Mouse (Mus musculus) T-helper 1 cell (primary cell): ENCODE results near the gene AC161166.1.
"Not testable (repeated sequence)": the region's sequence is repeated elsewhere in the genome, so short reads cannot be mapped to it uniquely, and the experiment has no call there.

ENCODE experiments used
- in situ Hi-C: fragments of 300-600 bp; cut with MboI, MseI; formaldehyde crosslinking; loops from one replicate; pipeline ENCODE4 v1.15.1; 2025; ENCODE audit warnings: high pct_unique_total_duplicates

Gene AC161166.1

DNA sequence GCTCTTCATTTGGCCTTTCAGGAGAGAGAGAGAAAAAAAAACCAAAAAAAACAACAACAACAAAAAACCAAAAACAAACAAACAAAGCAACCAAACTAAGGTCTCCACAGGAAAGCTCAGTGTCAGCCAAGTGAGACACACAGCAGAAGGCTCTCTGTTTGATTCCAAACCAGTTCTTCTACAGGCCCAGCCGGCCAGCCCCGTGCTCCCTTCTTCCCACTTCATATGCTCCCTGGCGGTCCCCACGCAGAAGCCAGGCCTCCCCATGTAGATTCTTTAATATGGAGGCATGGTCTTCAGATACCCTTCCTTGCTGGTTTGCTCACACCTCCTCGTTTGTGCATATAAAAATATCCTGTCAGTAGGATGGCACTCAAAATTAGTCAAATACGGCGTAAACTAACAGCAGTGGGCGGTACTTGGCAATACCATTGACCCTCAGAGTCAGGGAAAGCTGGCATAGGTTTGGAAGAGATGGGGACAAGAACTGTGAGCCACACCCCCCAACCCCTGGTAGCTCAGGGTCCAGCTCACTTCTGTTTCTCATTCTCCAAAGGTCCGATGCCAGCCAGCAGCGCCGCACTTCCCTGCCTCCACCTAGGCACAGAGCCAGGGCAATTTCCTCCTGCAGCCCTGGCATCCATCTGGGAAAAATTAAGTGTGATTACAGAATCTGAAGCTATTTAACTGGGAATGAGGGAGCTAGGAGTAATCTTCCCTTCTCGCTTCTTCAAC is 13.6 kb upstream of the AC161166.1 start:
- in situ Hi-C loops: no loop called here

DNA sequence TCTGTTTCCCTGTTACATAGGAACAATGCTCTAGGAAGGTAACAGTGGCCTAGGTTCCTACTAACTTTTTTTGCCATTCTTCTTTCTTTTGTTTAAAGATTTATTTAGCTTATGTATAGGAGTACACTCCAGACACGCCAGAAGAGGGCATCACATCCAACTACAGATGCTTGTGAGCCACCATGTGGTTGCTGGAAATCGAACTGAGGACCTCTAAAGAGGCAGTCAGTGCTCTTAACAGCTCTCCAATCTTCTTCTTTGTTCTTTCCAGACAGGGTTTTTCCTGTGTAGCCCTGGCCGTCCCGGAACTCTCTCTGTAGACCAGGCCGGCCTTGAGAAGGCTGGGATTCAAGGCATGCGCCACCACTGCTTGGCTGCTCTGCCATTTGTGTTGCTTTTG is 12.7 kb upstream of the AC161166.1 start:
- in situ Hi-C loops: no loop called here

DNA sequence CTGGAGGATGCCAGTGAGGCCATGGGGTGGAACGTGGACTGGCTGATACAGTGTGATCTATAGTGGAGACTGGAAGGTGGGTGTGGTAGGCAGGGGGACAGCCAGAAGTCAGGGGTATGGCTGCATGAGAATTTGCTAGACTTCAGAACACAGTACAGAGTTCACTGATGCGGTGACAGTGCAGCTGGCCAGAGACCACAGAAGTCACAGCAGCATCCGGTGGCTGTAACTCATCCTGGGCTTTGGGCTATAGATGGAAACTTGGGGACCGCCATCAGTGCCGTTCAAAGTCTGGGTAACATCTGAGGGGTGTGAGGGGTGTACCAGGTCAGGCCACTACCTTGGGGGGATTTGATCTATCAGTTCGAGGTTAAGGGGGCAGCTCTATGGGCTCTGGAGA is 11.5 kb upstream of the AC161166.1 start:
- in situ Hi-C loops: no loop called here

DNA sequence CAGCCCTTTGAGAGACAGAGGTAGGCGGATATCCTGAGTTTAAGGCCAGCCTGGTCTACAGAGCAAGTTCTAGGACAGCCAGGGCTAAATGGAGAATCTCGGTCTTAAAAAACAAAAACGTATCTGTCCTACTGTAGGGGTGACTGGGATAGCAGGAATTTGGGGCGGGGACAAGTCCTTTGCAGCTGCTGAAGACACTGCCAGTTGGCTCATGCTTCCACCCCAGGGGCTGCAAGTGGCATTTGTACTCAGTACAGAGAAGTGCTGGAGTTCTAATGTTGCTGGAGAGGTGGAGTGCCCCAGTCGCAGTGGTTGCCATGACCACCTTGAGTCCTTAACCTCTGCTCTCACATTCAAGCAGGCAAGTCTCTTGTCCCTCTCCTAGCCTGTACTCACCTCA is 10.6 kb upstream of the AC161166.1 start:
- in situ Hi-C loops: no loop called here

DNA sequence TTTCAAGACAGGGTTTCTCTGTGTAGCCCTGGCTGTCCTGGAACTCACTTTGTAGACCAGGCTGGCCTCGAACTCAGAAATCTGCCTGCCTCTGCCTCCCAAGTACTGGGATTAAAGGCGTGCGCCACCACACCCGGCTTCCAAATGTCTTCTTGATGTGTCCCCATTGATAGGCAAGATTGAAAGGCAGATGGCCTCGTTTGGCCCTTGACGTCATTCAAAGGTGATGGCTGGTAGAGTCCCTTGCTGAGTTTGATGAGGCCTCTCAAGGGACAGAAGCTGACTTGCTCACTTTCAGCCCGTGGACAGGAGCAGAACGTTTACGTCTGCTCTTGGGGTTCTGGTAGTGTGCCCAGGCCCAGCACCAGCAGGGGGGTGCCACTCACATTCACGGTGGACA is 7.8 kb upstream of the AC161166.1 start:
- in situ Hi-C loops: not testable (repeated sequence)

DNA sequence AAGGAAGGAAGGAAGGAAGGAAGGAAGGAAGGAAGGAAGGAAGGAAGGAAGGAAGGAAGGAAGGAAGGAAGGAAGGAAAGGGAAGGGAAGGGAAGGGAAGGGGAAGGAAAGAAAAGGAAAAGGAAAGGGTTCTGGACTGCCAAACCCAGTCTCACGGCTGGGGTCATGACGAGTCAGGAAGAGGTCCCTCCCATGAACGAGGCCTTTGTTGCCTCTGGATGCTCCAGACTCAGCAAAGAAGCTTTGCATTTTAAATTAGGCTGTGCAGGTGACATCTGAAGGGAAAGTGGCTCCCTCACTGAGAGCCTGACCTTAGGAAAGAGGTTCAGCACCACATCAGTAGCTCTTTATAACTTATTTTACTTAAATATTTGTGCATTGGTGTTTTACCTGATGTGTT is 6.9 kb upstream of the AC161166.1 start:
- in situ Hi-C loops: no loop called here

DNA sequence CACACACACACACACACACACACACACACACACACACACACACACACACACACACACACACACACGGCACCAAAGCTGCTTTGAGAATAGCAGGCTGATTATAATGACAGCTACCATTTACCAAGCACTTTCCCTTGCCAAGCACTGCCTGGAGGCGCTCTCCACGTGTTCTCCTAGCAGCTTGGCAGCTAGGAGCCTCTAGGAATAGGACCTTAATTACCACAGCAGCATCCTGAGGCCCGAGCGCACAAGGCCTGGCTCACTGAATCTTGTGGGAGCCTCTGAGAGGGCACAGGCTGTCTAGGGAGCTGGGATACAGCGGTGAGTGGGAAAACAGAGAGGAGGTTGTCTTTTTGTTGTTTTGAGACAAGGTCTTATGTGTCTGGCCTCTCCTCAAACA is 5.4 kb upstream of the AC161166.1 start:
- in situ Hi-C loops: no loop called here

DNA sequence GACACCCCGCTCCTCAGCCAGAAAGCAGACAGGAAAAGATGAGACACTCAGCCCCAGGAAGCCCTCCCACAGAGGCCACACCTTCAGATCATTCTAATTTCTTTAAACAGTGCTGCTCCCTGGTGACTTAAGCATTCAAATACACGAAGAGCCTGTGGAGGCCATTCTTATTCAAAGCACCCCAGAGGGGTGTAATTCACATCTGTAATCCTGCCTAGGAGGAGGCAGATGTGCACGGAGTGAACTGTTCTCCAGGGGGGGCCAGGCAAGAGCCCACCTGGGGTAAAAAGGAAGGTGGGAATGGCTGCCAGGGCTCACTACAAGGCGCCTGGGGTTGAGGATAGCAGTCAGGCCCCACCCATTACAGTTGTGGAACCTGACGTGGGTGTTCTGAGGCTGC is 4.8 kb upstream of the AC161166.1 start:
- in situ Hi-C loops: no loop called here

DNA sequence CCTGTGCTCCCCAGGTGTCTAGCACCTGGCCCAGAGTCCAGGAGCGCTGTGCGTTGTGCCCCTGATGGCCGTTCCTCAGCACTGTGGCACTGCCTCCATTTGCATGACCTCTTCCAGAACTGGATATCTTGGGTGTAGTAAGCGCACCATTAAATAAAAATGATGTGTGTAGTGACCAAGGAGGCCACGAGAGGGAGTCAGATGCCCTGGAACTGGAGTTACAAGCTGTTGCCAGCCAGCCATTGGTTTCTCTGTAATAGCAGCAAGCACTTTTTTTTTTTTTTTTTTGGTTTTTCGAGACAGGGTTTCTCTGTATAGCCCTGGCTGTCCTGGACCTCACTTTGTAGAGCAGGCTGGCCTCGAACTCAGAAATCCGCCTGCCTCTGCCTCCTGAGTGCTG is 4.1 kb upstream of the AC161166.1 start:
- in situ Hi-C loops: not testable (repeated sequence)

DNA sequence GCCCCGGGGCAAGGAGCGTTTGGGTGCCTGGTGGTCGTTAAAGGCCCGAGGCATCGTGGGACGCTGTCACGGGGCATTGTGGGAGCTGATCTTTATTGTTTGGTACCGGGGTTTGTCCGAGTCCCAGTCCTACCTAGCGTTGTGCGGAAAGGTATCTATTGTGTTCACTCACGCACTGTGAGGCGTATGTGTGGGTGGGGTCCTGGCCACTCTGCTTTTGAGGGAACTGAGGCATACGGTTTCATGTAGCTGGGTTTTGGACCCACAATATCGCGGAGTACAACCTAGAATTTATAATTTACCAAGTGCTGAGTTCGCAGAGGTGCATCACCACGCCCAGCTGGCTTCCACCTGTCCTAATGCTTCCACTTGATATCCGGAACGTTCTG is 4.5 kb downstream of the AC161166.1 start:
- in situ Hi-C loops: no loop called here

DNA sequence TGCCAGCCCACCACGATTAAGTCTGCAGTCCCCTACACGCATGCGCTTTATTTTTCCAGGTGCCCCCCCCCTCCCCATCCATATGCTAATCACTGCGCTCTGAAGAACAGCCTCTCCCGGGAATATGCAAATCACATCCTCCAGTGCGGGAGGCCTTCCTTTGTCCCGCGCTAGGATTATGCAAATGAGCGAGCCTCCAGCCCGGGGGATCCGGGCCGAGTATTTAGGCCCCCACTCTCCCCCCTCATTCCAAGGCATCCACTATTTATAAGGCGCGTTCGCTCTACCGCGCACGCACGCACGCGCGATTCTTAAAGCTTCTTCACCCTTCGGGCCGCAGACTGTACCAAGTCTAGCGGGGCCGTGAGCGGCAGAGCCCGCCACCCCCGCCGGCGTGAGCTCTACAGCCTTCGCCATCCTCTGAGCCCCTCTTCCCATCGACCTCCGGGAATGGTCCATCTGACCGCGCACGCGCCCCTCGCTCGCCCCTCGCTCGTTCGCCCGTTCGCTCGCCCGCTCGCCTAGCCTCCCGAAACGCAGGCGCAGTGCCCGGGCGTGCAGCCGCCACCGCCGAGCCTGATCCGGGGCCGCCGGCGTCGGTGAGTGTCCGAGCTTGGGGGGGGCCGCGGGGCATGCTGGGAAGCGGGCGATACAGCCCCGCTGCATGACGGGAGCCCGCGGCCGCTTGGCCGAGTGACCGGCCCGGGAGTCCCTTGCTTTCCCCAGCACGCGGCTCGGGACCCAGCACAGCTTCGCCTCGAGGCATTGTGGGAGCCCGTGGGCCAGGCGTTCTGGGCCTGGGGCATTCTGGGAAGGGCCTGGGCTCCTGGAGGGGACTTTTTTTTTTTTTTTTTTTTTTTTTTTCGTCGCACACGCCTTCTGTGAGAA is 5.2 kb downstream of the AC161166.1 start, which contains the start of gene Zfp428:
TSS of gene Zfp428 (plus strand) at position 169 of the 888 bp plus-strand sequence.
- in situ Hi-C loops: no loop called here

DNA sequence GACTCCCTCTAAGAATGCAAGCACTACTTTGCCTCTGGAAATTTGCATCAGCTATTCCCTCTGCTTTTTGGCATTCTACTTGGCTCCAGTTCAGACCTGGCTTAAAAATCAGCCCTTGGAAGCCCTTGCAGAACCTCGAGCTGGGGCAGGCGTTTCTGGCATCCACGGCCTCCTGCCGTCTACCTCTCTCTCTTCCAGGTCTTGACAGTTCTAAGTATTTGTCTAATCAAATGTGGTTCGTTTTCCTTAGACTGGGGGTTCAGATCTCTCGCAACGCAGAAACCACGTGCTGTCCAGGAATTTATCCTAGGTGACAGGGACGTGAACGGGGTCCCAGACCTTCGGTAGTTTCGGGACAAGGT is 5.8 kb downstream of the AC161166.1 start:
- in situ Hi-C loops: no loop called here

DNA sequence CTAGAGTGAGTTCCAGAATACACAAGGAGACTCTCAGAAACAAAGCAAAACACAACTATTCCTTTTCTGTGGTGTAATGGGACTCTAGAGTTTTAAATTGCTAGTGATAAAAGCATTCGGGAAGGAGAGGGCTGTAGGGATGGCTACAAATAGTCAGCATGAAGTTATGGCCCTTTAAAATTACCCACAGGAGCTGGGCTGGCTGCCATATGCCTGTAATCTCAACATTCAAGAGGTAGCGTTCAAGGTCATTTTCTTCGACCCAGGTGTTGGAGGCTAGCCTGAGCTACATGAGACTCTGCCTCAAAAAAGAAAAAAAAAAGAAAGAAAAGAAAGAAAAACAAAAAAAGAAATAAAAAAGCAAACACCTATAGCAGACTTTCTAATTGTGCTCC is 6.2 kb downstream of the AC161166.1 start:
- in situ Hi-C loops: no loop called here

DNA sequence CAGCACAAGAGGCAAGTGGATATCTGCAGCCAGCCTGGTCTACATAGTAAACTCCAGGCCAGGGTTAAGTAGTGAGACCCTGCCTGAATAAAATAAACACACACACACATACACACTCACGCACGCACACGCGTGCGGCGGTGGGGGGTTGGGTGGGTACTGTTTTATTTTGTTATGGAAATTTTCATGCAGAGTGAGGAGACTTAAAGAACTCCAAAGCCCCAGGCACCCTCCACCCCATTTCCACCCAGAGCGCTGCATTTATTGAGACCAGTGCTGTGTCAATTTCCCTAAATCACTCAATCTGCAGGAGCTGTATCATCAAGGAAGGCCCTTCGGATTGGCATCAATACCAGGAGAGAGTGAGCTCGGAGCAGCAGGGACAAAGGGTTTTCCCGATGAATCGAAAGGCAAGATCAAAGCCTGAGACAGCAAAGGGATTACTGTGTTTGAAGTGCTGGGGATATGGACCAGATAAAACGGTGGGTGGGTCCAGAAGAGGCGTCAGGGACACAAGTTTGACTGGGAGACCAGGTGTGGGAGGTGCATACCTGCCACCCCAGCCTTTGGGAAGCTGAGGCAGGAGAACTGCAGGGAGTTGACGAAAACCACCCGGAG is 6.7 kb downstream of the AC161166.1 start:
- in situ Hi-C loops: no loop called here

DNA sequence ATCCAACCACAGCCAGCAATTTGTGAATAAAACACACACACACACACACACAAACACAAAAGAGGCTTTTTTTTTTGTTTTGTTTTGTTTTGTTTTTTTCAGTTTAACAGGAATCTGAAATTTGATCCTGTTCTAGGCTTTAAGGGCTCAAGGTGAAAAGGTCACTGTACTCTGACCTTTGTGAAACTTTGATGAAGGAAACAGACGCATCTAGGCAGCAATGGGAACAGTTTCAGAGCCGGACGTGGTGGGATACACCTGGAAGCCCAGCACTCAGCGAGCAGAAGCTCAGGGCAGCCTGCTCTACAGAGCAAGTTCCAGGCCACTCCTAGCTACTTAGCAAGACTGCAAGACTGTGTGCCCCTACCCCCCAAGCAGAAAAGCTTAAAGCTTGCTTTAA is 7.4 kb downstream of the AC161166.1 start:
- in situ Hi-C loops: no loop called here

DNA sequence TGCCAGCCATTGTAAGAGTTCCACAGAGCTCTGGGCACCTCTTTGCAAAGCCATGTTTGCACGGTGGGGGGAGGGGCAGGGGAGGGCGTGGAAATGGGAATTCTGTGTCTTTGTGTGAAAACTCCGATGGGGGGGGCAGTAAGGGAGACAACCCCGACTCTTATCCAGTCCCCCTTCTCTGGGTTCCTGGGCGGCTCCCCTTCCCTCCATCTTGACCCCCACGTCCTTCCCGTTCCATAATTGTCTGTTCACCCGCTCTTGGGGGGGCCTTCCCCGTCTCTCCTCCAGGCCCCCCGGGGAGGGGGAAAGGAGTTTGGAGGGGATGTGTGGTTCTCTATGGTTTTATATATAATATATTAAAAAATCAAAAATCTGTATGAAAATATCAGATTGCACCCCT is 8.3 kb downstream of the AC161166.1 start:
- in situ Hi-C loops: no loop called here

DNA sequence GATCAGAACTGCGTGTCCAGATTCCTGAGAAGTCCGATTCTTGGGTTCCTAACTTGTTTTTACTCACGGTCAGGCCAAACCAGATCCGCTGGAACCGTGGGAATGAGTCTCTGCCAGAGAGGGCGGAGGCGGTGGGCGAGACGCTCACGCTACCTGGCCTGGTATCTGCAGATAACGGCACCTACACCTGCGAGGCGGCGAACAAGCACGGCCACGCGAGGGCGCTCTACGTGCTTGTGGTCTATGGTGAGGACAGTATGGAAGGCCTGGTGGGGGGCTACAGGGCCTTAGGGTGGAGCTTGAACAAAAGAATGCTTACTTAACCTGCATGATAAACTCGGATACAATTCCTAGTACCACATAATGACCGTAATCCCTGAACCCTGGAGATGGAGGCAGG is 10.8 kb downstream of the AC161166.1 start:
- in situ Hi-C loops: no loop called here

DNA sequence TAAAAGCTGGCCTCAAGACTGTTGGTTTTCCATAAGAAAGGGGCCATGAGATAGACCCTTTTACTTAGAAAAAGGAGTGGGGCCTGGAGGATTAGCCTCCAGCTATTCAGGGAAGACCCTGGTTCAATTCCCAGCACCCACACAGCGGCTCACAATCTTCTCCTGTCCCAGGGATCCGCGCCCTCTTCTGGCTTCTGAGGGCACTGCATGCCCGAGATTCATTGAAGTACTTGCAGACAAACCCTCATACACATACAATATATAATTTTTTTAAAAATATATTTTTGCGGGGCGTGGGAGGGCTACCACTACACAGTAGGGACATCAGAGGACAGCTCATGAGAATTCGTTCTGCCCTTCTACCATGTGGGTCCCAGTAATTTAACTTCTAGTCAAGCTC is 11.3 kb downstream of the AC161166.1 start:
- in situ Hi-C loops: no loop called here

DNA sequence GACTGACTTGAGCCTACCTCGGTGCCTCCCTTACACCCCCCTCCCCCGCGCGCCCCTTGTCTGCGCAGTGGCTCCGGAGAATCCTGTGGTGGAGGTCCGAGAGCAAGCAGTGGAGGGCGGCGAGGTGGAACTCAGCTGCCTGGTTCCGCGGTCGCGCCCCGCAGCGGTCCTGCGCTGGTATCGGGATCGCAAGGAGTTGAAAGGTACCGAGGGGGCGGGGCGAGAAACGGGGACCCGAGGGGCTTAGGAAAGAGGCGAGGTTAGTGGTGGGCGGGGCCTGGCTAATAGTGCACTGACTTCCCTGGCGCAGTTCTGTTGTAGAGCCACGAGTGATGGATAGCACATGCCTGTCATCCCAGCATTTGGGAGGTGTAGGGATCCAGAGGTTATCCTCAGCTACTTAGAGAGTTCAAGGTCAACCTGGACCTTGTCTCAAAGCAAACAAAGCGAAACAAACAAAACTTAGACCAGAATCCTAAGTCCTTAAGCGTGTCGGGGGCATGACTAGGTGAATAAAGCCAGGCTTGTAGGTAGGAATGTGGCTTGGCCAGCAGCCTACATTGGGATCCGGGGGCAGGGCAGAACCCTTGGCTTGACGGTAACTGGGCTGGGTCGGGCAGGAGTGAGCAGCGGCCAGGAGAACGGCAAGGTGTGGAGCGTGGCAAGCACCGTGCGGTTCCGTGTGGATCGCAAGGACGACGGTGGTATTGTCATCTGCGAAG is 12.2 kb downstream of the AC161166.1 start:
- in situ Hi-C loops: no loop called here

DNA sequence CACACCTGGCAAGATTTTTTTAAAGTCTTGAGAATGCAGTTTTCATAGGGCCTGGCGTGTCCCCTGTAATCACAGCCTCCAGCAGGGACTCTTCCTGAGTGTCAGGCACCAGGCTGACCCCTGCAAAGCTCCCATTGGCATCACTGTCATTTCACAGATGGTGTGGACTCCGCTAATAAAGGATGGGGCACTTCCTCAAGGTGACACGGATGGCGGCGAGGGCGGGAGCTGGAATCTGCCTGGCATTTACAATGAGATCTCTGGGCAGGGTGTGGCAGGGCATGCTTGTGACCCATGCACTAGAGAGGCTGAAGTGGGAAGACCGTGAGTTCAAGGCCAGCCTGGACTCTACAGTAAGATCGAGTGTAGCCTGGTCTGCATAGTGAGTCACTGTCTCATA is 24.0 kb downstream of the AC161166.1 start:
- in situ Hi-C loops: no loop called here

DNA sequence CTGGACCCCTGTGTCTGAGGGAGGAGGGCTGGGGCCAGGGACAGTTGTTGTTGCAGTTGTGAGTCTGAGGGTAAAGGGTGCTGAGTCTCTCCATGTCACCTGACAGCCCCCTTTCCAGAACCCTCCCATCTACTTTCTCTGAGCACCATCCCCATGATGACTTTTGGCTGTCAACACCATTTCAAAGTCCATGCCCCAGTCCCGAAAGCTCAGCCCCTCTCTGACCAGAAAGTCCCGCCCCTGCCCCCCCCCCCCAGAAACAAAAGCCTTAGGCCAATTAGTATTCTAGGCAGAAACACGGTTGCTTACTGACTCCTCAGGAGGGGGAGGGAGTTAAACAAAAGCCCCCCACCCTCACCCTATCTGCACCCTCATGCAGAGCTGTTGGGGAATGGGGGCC is 24.9 kb downstream of the AC161166.1 start:
- in situ Hi-C loops: no loop called here

DNA sequence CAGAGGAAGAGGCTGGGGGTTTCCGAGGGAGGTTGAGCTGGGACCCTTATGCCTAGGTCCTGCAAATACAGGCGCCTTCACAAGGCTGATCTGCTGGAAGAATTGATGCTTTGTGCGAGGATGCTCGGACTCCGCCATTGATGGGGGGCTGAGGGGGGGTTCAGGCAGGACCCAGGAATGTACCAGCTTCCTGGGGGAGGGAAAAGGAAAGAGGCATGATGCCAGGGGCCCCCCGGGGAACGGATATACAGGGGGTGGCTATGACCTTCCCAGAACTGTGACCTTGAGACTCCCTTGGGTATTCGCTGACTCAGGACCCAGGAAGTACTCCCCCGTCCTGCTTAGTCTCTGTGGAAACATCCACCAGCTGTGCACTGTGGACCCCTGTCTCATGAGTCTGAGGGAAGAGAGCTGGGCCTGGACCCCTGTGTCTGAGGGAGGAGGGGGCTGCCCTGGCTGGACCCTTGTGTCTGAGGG is 25.6 kb downstream of the AC161166.1 start:
- in situ Hi-C loops: no loop called here
